Mouse (Mus musculus): ENCODE measurements around the gene Xxylt1. TPM values are rescaled to one million over a fixed set of nuclear protein-coding genes. Genes with fewer than 3 reads are reported as not detected.

Xxylt1 gene
- total RNA-seq, 4 experiments from 2014 or later: 10.3 to 12.9 (median 12.5) TPM

DNA sequence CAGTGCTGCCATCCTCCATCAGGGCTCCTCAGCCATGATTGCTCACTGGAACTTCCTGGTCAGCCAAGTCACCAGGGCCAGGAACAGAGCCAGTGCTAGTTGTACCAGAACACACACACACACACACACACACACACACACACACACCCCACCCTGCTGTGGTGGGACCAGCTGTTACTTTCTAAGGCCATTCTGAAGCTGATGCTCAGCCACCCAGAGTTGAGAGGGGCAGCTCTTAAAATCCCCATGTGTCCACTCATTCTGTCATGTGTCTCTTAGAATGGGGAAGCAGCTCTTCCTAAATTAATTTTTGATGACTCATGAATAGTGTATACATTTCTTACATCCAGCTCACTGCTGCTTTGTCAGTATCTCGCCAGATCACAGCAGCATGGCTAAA, 158.7 kb downstream of the Xxylt1 start:
- no peak for DNase-seq (ENCODE audit: low spot score)

DNA sequence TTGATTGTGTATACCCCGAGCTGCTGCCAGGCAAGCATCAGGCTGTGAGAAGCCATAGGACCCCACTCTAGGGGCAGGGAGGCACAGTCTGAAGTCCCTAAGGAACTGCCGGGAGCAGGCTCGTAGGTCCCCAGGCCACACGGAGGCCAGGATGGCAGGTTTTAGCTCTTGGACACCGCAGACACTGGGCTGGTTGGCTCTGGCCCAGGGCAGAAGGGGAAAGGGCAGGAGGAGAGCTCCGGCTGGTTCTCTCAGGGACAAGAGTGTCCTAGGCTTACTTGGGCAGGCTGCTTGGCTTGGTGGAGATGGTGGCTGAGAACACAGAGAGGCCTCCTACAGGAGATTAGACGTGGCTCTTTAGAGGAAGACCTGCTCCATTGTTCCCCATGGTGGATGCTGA, 162.4 kb downstream of the Xxylt1 start:
- DNase-seq (ENCODE audit: low spot score): no peak

DNA sequence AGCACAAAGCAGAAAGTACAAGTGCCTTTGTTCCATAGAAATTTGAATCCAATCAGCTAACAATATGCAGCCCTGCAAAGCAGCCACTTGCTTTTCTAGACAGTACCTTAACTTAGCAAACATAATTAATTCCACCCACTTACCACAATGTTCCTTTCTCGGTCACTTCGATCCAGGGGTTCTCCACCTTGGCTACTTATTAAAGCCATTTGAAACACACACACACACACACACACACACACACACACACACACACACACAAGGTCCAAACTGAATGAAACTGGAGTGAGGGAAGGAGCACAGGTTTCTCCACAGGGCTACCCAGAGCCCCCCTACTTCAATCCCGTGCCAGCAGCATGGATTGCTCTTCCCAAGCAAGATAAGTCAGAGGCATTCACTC, 164.3 kb downstream of the Xxylt1 start:
- DNase-seq (ENCODE audit: low spot score): no peak

DNA sequence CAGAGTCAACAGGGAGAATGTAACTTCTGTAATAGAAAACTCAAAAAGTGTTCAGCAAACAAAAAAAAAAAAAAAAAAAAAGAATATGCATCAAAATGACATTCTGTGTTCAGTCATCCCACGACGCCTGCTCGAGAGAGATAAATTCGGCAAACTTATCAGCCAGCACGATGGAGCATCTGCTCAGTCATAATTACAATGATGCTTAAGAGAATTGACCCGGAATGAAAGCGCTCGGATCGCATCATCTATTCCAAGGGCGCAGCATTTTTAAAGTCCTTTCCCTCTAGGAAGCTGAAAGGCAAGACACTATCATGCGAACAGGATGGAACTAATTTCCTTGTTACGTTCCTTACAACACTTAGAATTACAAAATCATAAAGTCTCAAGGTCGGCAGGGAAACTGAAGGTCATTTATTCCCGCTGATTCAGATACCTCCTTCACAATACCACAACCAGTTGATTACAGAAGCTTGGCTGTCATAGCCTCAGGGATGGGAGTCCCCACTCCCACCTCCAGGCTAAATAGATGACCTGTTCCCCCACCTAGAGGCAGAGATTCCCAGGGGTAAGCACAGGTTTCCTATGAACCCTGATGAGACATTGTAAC, 165.5 kb downstream of the Xxylt1 start:
- DNase-seq (ENCODE audit: low spot score): no peak

Other genes with a start within 250 kb of the Xxylt1 start
- 10 to 100 TPM; 16.8 to 18.6 (median 17.4) TPM for gene Acap2, start 119.8 kb upstream of the Xxylt1 start, total RNA-seq (2022)
- 10 to 100 TPM; 74.1 to 92.4 (median 77.5) TPM for gene Ppp1r2, start 193.8 kb upstream of the Xxylt1 start, total RNA-seq (2022)
- gene Apod, start 233.4 kb upstream of the Xxylt1 start, total RNA-seq (2022): 1 to 10 TPM; 3.6 to 6.1 (median 4.9) TPM